Mouse (Mus musculus): ENCODE data around the gene Pi16. TPM values are rescaled to one million over a fixed set of nuclear protein-coding genes. Genes with fewer than 3 reads are reported as not detected.
"Not testable (repeated sequence)": the region's sequence is repeated elsewhere in the genome, so short reads cannot be mapped to it uniquely, and the experiment has no call there.

The Pi16 gene
- polyA plus RNA-seq, 1 experiment from 2014 or later, result 1.1 TPM

DNA sequence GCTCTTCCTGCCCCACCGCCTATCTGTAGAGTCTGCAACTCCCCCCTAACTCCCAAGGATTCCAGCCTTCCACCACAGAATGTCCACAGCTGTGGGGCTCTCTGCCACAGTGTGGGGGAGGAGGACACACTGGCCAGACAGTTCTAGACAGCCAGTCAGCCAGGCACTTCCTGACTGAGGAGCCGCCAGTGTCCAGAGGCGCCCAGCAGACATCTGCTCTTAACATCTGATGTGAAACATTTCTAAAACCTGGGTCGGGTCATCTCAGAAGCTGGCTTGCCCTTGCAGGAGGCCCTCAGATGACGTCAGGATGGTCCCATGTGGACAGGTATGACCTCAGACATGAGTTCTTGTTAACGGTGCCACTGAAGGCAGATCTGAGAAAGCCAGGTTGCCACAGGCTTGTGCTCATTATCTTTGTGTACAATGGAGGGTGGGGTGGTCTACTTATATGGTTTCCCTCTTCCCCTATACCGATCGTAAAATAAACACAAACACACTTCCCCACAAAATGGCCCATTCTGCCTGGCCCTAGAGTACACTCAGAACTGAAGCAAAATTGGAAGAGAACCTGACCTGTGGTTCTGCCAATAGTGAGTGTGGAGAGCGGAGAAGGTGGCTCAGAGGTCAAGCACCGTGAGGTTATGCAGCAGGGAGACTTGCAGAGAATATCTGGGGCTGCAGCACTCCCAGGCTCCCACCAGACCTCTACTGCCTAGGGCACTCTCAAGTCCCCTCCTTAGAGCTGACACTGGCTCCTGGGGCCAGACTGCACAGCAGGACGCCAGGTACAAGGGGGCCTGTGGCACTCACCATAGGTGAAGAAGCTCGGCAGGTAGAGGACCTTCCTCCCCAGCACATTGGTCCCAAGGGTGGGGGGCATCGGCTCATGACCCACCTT lies 24.8 kb downstream of the Pi16 start:
- H3K4me3 ChIP-seq, result peak overlapping the region; percentile 23; the same call in 1 of the 2 replicates
- H3K9me3 ChIP-seq, result no peaks in the 10 kb centered on the region
- H3K27me3 ChIP-seq (ENCODE audit: insufficient read depth, poor library complexity, severe bottlenecking), result no peaks in the 10 kb centered on the region
- H3K4me1 ChIP-seq (replicated peaks), result peaks cover 48% of the 10 kb centered on the region
- peak; percentile 30 for DNase-seq (ENCODE audit: low spot score)
- WGBS, result 44% methylated on average over 13 of the region's 13 CpGs
- H3K27ac ChIP-seq, result peak overlapping the region; percentile 79
- H3K36me3 ChIP-seq, result peaks cover 82% of the 10 kb centered on the region

DNA sequence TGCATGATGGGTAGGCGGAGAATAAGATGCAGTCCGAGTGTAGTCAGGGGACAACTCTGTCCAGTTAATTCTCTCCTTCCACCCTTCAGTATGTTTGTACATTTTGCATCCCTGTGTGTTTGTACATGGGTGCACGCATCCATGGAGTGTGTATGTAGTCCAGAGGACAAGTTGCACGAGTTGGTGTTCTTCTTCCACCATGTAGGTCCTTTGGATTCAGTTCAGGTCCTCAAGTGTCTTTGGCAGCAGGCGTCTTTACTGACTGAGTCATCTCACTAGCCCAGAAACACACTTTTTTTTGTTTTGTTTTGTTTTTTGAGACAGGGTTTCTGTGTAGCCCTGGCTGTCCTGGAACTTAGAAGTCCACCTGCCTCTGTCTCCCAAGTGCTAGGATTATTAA lies 25.8 kb downstream of the Pi16 start:
- Histone ChIP-seq H3K9me3 (no peaks in the 10 kb centered on the region), H3K27ac (no peak overlapping the region), H3K4me1 (replicated peaks) (peaks cover 54% of the 10 kb centered on the region), H3K27me3 (ENCODE audit: insufficient read depth, poor library complexity, severe bottlenecking) (no peaks in the 10 kb centered on the region), H3K36me3 (peaks cover 73% of the 10 kb centered on the region), H3K4me3 (no peak overlapping the region)
- 92% methylated on average over 5 of the region's 5 CpGs for WGBS
- DNase-seq (ENCODE audit: low spot score), result no peak

DNA sequence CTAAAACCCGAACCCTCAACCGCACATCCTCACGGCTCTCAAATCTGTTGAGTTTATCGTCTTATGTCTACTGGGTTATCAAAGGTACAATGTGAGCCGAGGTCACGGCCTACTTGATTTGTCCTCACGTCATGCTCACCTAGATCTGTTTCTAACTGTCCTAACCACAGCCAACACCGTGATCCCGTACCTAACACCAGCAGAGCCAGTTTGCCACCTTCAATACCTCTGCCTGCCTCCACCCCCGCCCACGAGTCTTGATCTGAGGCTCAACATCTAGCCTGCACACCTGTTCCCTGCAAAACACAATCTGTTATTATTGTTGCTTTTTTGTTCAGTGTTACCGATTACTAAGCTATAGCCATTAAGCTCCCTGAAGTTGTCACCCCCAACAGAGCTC lies 27.8 kb downstream of the Pi16 start:
- Histone ChIP-seq H3K4me3 (peak overlapping the region; percentile 99; the same call in 1 of the 2 replicates), H3K36me3 (peaks cover 52% of the 10 kb centered on the region), H3K4me1 (replicated peaks) (peaks cover 56% of the 10 kb centered on the region), H3K27ac (no peak overlapping the region), H3K9me3 (no peaks in the 10 kb centered on the region), H3K27me3 (ENCODE audit: insufficient read depth, poor library complexity, severe bottlenecking) (no peaks in the 10 kb centered on the region)
- no peak for DNase-seq (ENCODE audit: low spot score)
- WGBS, result 95% methylated on average over 12 of the region's 12 CpGs

DNA sequence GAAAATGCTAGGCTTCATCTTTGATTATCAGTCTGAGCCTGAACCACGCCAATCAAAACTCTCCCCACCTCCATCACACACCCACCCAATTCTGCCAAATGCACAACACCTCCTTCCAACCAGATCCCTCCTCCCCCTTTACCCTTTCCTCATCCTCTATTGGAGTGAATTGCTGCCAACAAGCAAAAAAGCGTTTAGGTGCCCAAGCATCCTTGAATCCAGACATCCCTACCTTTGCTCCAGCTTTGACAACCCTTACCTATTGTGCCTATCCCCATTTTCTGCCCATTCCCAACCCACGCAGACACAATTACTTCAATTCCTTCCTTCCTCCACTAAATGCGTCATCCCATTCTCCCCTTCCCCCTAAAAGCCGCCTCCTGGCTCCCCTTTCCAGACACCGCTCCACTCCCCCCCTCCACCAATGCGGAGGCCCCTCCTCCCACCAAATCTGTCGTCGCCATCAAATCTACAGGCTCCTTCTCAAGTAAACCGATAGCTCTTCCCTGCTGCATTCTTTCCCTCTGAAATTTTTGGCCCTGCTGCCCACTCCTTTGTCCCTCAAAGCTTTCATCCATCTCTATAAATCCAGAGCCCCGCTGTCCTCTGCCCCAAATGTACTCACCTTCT lies 29.1 kb downstream of the Pi16 start:
- 6% methylated on average over 11 of the region's 11 CpGs for WGBS
- DNase-seq (ENCODE audit: low spot score), result peak; percentile 58
- H3K4me3 ChIP-seq, result peak overlapping the region; percentile 99

DNA sequence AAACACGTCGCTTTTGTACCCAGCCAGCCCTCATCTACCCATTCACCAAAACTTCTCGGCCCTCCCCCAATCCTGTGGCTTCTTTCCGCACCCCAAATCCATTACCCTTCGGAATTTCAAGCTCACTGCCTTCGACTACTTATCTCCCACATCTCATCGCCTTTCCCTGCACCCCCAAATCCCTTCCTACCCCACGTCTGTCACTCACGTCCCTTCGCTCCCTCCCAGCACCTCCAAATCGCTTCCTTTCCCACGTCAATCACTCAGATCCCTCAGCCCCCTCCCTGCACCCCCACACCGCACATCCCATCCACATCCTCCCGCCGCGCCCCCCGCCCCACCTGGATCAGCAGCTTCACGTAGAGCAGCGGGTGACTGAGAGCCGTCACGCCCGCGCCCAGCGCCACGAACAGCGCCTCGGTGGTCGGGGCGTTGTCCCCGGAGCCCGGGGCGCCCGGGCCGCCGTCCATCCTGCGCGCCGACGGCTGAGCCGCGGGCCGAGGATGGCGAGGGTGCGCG lies 29.7 kb downstream of the Pi16 start:
- under 1% methylated on average over 45 of the region's 45 CpGs for WGBS

More for the DNA sequence above, 29.1 kb downstream of the Pi16 start:
- H3K27ac ChIP-seq, result peak overlapping the region; percentile 96
- peaks cover 47% of the 10 kb centered on the region for H3K4me1 ChIP-seq (replicated peaks)
- H3K9me3 ChIP-seq, result no peaks in the 10 kb centered on the region
- no peaks in the 10 kb centered on the region for H3K27me3 ChIP-seq (ENCODE audit: insufficient read depth, poor library complexity, severe bottlenecking)
- peaks cover 40% of the 10 kb centered on the region for H3K36me3 ChIP-seq

DNA sequence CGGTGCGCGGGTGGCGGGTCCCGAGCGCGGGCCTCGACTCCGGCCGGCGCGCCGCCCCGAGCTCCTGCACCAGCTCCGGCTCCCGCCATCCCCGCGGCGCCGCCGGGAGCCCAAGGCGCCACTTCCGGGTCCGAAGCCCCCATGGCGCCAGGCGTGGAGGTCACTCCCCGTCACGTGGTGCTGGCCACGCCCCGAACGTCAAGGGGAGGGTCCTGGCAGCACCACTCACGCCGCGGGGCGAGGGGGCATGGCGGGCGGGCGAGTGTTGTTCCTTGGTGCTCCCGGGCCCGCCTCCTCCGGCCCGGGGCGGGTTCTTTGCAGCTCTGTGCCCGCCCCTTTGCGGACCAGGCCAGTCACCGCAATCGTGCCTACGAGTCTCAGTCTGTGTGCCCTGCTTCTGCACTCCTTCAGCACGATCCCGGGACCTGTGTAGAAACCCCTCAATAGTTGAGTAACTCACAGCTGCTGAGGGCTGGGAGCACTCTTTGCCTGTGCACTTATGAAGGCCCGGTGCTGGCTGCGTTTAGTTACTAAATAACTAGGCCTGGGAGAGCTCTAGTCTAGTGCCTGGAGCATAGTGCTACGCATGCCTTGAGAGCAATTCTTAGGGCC lies 30.3 kb downstream of the Pi16 start, which contains the start of gene Mtch1:
Gene Mtch1 (minus strand): TSS at position 290 of the 612 bp plus-strand sequence.
- H3K27me3 ChIP-seq (ENCODE audit: insufficient read depth, poor library complexity, severe bottlenecking), result no peaks in the 10 kb centered on the region
- peak; percentile 99 for DNase-seq (ENCODE audit: low spot score)
- WGBS, result under 1% methylated on average over 53 of the region's 53 CpGs
- peaks cover 35% of the 10 kb centered on the region for H3K4me1 ChIP-seq (replicated peaks)
- peak within 1 kb of the TSS; percentile 96 for H3K27ac ChIP-seq
- H3K36me3 ChIP-seq, result peaks cover 28% of the 10 kb centered on the region
- H3K4me3 ChIP-seq, result peak within 1 kb of the TSS; percentile 99
- H3K9me3 ChIP-seq, result no peaks in the 10 kb centered on the region

More for the DNA sequence above, 29.7 kb downstream of the Pi16 start:
- Histone ChIP-seq H3K4me1 (replicated peaks) (peaks cover 41% of the 10 kb centered on the region), H3K27me3 (ENCODE audit: insufficient read depth, poor library complexity, severe bottlenecking) (no peaks in the 10 kb centered on the region), H3K36me3 (peaks cover 34% of the 10 kb centered on the region), H3K27ac (peak overlapping the region; percentile 96), H3K4me3 (peak overlapping the region; percentile 99), H3K9me3 (no peaks in the 10 kb centered on the region)
- no peak for DNase-seq (ENCODE audit: low spot score)

DNA sequence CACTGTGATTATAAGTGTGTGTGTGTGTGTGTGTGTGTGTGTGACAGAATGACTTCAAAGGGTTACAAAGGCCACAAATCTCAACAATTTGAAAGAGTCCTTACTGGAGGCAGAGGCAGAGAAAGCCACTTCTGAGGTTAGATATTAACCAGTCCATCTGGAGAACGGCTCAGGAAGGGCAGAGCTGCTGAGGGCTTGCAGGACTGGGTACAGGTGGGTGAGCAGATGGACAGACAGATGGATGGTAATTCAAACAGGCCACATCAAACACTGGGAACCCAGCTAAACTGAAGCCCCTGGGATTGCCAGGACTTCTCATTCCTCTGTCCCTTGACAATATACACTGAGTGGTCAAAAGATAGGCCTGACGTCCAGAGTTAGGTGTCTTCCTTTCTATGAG lies 31.5 kb downstream of the Pi16 start:
- WGBS, result 78% methylated on average over 2 of the region's 2 CpGs
- no peak for DNase-seq (ENCODE audit: low spot score)

DNA sequence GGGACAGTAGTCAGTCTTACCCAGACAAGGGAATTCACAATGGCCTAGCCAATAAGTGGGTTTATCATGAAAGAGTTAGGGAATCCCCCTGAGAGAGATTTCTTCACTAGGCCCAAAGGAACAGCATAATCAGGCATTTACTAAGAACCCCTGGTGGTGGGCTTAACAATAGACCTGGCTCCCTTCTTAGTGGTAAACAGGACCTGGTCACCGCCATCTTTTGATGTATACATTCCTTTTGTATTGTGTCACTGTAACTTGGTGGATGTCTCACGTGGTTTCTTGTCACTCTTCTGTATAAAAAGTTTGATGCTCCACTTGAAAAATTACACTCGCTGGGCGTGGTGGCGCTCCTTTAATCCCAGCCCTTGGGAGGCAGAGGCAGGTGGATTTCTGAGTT lies 33.6 kb downstream of the Pi16 start:
- not testable (repeated sequence) for H3K36me3 ChIP-seq; H3K27ac ChIP-seq; H3K4me3 ChIP-seq; DNase-seq (ENCODE audit: low spot score); H3K9me3 ChIP-seq; H3K27me3 ChIP-seq (ENCODE audit: insufficient read depth, poor library complexity, severe bottlenecking)
- WGBS, result 69% methylated on average over 5 of the region's 5 CpGs
- H3K4me1 ChIP-seq (replicated peaks), result peaks cover 36% of the 10 kb centered on the region

More for the DNA sequence above, 31.5 kb downstream of the Pi16 start:
- Histone ChIP-seq H3K9me3 (no peaks in the 10 kb centered on the region), H3K27ac (no peak overlapping the region), H3K4me3 (no peak overlapping the region), H3K36me3 (peaks cover 16% of the 10 kb centered on the region), H3K4me1 (replicated peaks) (peaks cover 29% of the 10 kb centered on the region), H3K27me3 (ENCODE audit: insufficient read depth, poor library complexity, severe bottlenecking) (no peaks in the 10 kb centered on the region)

DNA sequence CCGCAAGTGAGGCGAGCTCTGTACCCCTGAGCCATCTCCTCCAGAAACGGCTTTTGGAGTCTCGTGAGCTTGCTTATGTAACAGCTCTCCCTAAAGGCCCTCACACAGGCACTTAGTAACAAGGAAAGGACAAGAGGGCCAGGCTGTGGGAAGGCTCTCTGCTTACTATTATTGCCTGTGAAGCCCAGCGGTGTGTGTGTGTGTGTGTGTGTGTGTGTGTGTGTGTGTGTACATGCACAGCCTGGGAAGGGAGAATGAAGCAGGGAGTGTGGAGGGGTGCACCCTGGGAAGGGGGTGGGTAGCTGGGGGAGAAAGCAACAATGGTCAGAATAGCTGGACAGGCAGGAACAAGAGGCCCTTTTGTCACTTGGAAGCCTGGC lies 38.0 kb downstream of the Pi16 start:
- peak; percentile 82 for DNase-seq (ENCODE audit: low spot score)
- Histone ChIP-seq H3K4me1 (replicated peaks) (peaks cover 39% of the 10 kb centered on the region), H3K9me3 (no peaks in the 10 kb centered on the region), H3K4me3 (peak overlapping the region; percentile 53), H3K36me3 (no peaks in the 10 kb centered on the region), H3K27me3 (ENCODE audit: insufficient read depth, poor library complexity, severe bottlenecking) (no peaks in the 10 kb centered on the region), H3K27ac (peak overlapping the region; percentile 95)
- WGBS, result 32% methylated on average over 5 of the region's 5 CpGs

DNA sequence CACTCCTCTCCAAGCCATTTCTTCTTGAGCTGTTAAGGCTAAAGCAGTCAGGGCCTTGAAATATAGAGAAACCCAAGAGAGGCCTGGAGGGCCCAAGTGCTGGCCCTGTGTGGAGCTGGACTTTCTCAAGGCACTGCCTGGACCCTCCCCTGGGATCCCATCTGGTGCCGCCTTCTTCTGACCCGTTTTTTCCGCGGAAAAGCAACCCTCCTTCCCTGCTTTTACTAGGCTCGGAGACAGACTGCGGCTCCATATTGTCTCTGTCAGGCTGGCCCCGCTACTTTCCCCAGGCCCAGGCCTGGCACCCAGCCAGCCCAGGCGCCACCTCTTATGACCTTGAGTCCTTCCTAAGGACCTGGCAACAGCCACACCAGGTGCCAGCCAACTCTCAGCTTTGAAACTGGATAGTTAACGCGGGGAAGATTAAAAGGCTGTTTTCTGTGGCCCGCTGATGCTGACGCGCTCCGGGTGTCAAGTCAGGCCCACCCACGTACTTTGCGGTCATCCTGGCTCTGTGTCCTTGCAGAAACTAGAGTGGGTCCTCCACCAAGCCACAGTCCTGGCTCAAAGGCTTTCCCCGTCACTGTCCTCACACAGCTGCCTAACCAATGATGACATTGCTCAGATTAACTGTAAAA lies 38.5 kb downstream of the Pi16 start:
- WGBS, result 21% methylated on average over 17 of the region's 17 CpGs
- H3K4me3 ChIP-seq, result peak overlapping the region; percentile 53
- H3K4me1 ChIP-seq (replicated peaks), result peaks cover 44% of the 10 kb centered on the region
- no peaks in the 10 kb centered on the region for H3K27me3 ChIP-seq (ENCODE audit: insufficient read depth, poor library complexity, severe bottlenecking)
- no peaks in the 10 kb centered on the region for H3K9me3 ChIP-seq
- H3K36me3 ChIP-seq, result no peaks in the 10 kb centered on the region
- no peak for DNase-seq (ENCODE audit: low spot score)
- peak overlapping the region; percentile 95 for H3K27ac ChIP-seq

DNA sequence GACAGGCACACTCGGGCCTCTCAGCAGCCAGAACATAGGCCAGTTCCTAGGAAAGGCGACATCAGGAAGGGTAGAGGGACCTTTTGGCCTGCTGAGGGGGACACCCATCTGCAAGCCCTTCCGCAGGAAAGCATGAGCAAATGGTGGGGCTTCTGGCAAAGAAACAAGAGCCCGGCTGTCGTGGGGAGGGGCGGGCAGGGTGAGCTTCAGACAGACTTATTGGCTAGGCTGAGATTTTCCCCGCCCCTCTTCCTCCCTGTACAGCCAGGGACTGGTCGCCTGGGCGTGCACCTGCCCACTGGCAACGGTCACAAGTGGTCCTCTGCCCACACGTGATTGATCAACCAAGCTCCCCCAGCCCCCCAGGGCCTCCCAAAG lies 39.0 kb downstream of the Pi16 start:
- Histone ChIP-seq H3K4me1 (replicated peaks) (peaks cover 49% of the 10 kb centered on the region), H3K36me3 (no peaks in the 10 kb centered on the region), H3K27ac (peak overlapping the region; percentile 95), H3K27me3 (ENCODE audit: insufficient read depth, poor library complexity, severe bottlenecking) (no peaks in the 10 kb centered on the region), H3K4me3 (peak overlapping the region; percentile 53), H3K9me3 (no peaks in the 10 kb centered on the region)
- 1% methylated on average over 11 of the region's 11 CpGs for WGBS
- DNase-seq (ENCODE audit: low spot score), result peak; percentile 89

DNA sequence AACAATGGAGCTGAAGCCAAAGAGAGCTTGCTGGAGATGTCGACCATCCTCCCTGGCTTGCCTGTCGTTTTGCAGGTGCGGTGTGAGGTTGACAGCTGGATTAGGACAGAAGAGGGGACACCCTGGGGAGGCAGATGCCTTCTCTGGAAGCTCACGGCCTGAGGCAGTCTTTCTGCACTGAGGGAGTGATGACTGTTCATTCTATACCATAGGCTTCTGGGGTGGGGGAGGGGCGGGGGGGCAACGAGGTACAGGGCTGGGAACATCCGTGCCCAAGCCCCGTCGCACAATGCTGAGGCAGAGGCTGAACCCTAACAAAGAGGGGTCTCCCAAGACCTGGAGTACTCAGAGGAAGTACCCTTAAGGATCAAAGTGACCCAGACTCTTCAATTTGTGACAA lies 39.4 kb downstream of the Pi16 start:
- Histone ChIP-seq H3K9me3 (no peaks in the 10 kb centered on the region), H3K4me1 (replicated peaks) (peaks cover 51% of the 10 kb centered on the region), H3K36me3 (no peaks in the 10 kb centered on the region), H3K27ac (peak overlapping the region; percentile 95), H3K27me3 (ENCODE audit: insufficient read depth, poor library complexity, severe bottlenecking) (no peaks in the 10 kb centered on the region), H3K4me3 (peak overlapping the region; percentile 53)
- WGBS, result 7% methylated on average over 9 of the region's 9 CpGs
- no peak for DNase-seq (ENCODE audit: low spot score)

All from hindbrain, embryonic 10.5 days (tissue).